Mouse (Mus musculus): Measurements from ENCODE around the gene Glrb.

GRCm38 (mm10) chr3:80893055-80893690, 20.3 kb downstream of the Glrb start:
- TF ChIP-seq CTCF (conservative IDR thresholded peaks at IDR 0.05; ENCODE audit: insufficient read depth, insufficient read length, low read depth, low read length) (no peak), POLR2A (IDR thresholded peaks at IDR 0.05; ENCODE audit: low read depth, low read length) (no peak)

Data from kidney, adult 2 months (tissue).